Mouse (Mus musculus) heart, adult 2 months (tissue): ENCODE results near the gene Alas2.

ENCODE experiments used
- CTCF ChIP-seq: fragments of 200-600 bp; IDR thresholded peaks from 2 replicates; pipeline ENCODE4 v1.8.1; 2022; ENCODE audit warnings: antibody characterized with exemption, mild to moderate bottlenecking, moderate library complexity
- EP300 ChIP-seq: fragments of 200-500 bp; IDR thresholded peaks from 2 replicates; pipeline ENCODE4 v1.6.1; 2011; ENCODE audit warnings: low read depth, low read length, control low read depth; ENCODE audit not compliant: insufficient read depth
- POLR2A ChIP-seq: fragments of 200-500 bp; IDR thresholded peaks from 2 replicates; pipeline ENCODE4 v1.6.1; 2011; ENCODE audit warnings: mild to moderate bottlenecking, low read depth, low read length, control low read depth; ENCODE audit not compliant: insufficient read depth

- no peak for TF ChIP-seq CTCF
- no peak for TF ChIP-seq POLR2A
- no peak for TF ChIP-seq EP300
Observed at GRCm38 (mm10) chrX:150549639-150550038, 2.5 kb downstream of the Alas2 start.
